Mouse (Mus musculus) MEL (cell line): ENCODE results near the gene Ap5s1.

ENCODE experiments used
- CTCF ChIP-seq, 3 experiments: IDR thresholded peaks in 2 of 3; conservative IDR thresholded peaks in 1 of 3; 2 replicates each; pipeline ENCODE4 v1.5.1; 2011 to 2012; ENCODE audit warnings: low read length in 3 of 3, low read depth in 2 of 3, mild to moderate bottlenecking in 2 of 3, improper control_type of control experiment in 1 of 3, inconsistent platforms in 1 of 3, mixed read lengths in 1 of 3, moderate library complexity in 1 of 3; ENCODE audit not compliant: control insufficient read depth in 1 of 3, insufficient read depth in 1 of 3, poor library complexity in 1 of 3, severe bottlenecking in 1 of 3
- EP300 ChIP-seq, 2 experiments: IDR thresholded peaks; 2 replicates each; pipeline ENCODE4 v1.6.1; 2011; ENCODE audit warnings: improper control_type of control experiment in 2 of 2, low read length in 2 of 2, low read depth in 1 of 2, mild to moderate bottlenecking in 1 of 2
- GATA1 ChIP-seq: IDR thresholded peaks from 2 replicates; pipeline ENCODE4 v1.6.1; 2011; ENCODE audit warnings: low read depth, low read length, improper control_type of control experiment
- MEF2A ChIP-seq: IDR thresholded peaks from 2 replicates; pipeline ENCODE4 v1.6.1; 2014; ENCODE audit warnings: low read depth, mild to moderate bottlenecking, inconsistent platforms, low read length, improper control_type of control experiment; ENCODE audit not compliant: poor library complexity, insufficient replicate concordance, severe bottlenecking; ENCODE audit errors: extremely low read depth
- POLR2A ChIP-seq, 2 experiments: IDR thresholded peaks; 2 replicates each; pipeline ENCODE4 v1.6.1; 2011 to 2012; ENCODE audit warnings: low read length in 2 of 2, mild to moderate bottlenecking in 2 of 2, control low read depth in 1 of 2, improper control_type of control experiment in 1 of 2, low read depth in 1 of 2, moderate library complexity in 1 of 2; ENCODE audit not compliant: control insufficient read depth in 1 of 2, insufficient read depth in 1 of 2, poor library complexity in 1 of 2
- RCOR1 ChIP-seq: IDR thresholded peaks from 2 replicates; pipeline ENCODE4 v1.6.1; 2012; ENCODE audit warnings: low read depth, mild to moderate bottlenecking, inconsistent platforms, low read length, improper control_type of control experiment
- TAL1 ChIP-seq: IDR thresholded peaks from 2 replicates; pipeline ENCODE4 v1.6.1; 2012; ENCODE audit warnings: mild to moderate bottlenecking, inconsistent platforms, low read length, moderate library complexity, mixed read lengths
- TCF12 ChIP-seq: IDR thresholded peaks from 2 replicates; pipeline ENCODE4 v1.6.1; 2014; ENCODE audit warnings: low read depth, mild to moderate bottlenecking, inconsistent platforms, low read length, improper control_type of control experiment, moderate library complexity
- USF1 ChIP-seq: IDR thresholded peaks from 2 replicates; pipeline ENCODE4 v1.6.1; 2014; ENCODE audit warnings: low read depth, mild to moderate bottlenecking, inconsistent platforms, low read length, improper control_type of control experiment, moderate library complexity
- ZMIZ1 ChIP-seq: IDR thresholded peaks from 2 replicates; pipeline ENCODE4 v1.6.1; 2012; ENCODE audit warnings: low read depth, mild to moderate bottlenecking, inconsistent platforms, low read length, improper control_type of control experiment, moderate library complexity

DNA sequence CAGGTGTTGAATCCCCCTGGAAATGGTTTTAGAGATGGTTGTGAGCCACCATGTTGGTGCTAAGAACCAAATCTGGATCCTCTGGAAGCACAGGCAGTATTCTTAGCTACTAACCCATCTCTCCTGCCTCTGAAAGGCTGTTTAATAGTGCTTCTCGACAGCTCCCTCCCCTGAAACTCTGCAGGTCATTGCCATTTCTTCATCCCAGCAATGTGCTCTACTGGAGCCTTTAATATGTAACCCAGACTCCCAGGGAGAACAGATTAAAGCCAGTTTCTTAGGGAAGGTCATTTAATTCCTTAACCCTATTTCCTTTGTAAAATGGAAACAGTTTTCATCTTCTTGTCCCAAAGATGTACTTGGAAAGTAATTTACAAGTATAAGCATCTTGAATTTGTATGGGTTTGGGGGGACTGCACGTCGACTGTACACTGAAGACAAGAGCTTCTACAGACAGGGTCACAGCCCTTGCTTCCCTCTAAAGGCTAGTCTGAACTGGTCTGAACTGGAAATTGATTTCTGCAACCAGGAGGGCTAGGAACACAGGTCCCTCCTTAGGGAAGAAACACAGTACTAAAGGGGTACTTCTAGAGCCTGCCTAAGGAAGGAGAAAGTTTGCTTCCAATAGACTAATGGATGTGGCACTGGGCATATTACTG, 31.5 kb upstream of the Ap5s1 start:
- TF ChIP-seq TCF12: no peak
- no peak for TF ChIP-seq ZMIZ1
- no peak; a peak in 1 of 4 replicates for TF ChIP-seq POLR2A (IDR thresholded peaks at IDR 0.05; ENCODE audit: control insufficient read depth in 1 of 2, insufficient read depth in 1 of 2, low read depth in 1 of 2, low read length in 2 of 2, poor library complexity in 1 of 2)
- no peak for TF ChIP-seq RCOR1
- no peak for TF ChIP-seq GATA1
- TF ChIP-seq CTCF (IDR thresholded peaks at IDR 0.05 in 2 of 3, conservative IDR thresholded peaks at IDR 0.05 in 1 of 3; ENCODE audit: control insufficient read depth in 1 of 3, insufficient read depth in 1 of 3, low read depth in 2 of 3, low read length in 3 of 3, poor library complexity in 1 of 3, severe bottlenecking in 1 of 3): no peak
- no peak for TF ChIP-seq USF1
- no peak for TF ChIP-seq TAL1
- no peak for TF ChIP-seq EP300 (IDR thresholded peaks at IDR 0.05; ENCODE audit: low read depth in 1 of 2, low read length in 2 of 2)
- TF ChIP-seq MEF2A: no peak
